Comparison of ENCODE assay signal across 13 mouse cellular contexts in genomic region chr2:62513477-62513876, GRCm38 (mm10). TPM values are rescaled to one million over a fixed set of nuclear protein-coding genes. Genes with fewer than 3 reads are reported as not detected.
DNase-seq lines count a peak whose midpoint lies in the region; ATAC-seq lines count a peak whose summit lies in the region.
"Had no signal": no experiment of that assay in that cellular context is flagged by ENCODE, and none has a peak within 500 bp of the region (broad histone marks: within the 10 kb centered on the region; RNA-seq: fewer than 3 reads in every experiment).

No protein-coding gene starts in this region.

- H3K4me3 ChIP-seq in heart, embryonic 11.5 days (ENCODE audit: low read depth, low read length), result no peak overlapping the region
- H3K4me3 ChIP-seq: limb, embryonic 15.5 days had no signal

- no peaks in the 10 kb centered on the region for H3K36me3 ChIP-seq in heart, embryonic 11.5 days (ENCODE audit: control insufficient read depth, insufficient read depth, low read length)
- H3K36me3 ChIP-seq: limb, embryonic 15.5 days had no signal

- peak; percentile 66; the same call in 1 of the 2 replicates for ATAC-seq in cerebellum, adult (ENCODE audit: insufficient number of reproducible peaks, low FRiP score, low TSS enrichment)
- ATAC-seq in heart, embryonic 11.5 days (replicated peaks; ENCODE audit: insufficient number of reproducible peaks, low FRiP score, low TSS enrichment), result no peak
- no peak for ATAC-seq in erythroid progenitor cell, adult 5-6 weeks (replicated peaks; ENCODE audit: low FRiP score, poor library complexity, severe bottlenecking)

- intact Hi-C loops in left cerebral cortex, postnatal 4 days (cut with DNase I), result no loop called here

- no peak overlapping the region for H3K9ac ChIP-seq in heart, embryonic 11.5 days (ENCODE audit: low read depth, low read length)
- H3K9ac ChIP-seq: limb, embryonic 15.5 days had no signal

- H3K4me1 ChIP-seq in heart, embryonic 11.5 days (ENCODE audit: control insufficient read depth, insufficient read depth, low read length), result no peaks in the 10 kb centered on the region
- H3K4me1 ChIP-seq: limb, embryonic 15.5 days had no signal

- no peak overlapping the region for H3K27ac ChIP-seq in heart, embryonic 11.5 days (ENCODE audit: low read depth, low read length)
- H3K27ac ChIP-seq: limb, embryonic 15.5 days had no signal

- 88% methylated on average over 15 of the region's 15 CpGs for WGBS in heart, embryonic 11.5 days (ENCODE audit: insufficient replicate concordance)

- H3K4me2 ChIP-seq in heart, embryonic 11.5 days, result no peak overlapping the region
- H3K4me2 ChIP-seq: limb, embryonic 15.5 days had no signal

- H3K9me3 ChIP-seq in heart, embryonic 11.5 days (replicated peaks; ENCODE audit: control insufficient read depth, low read length), result no peaks in the 10 kb centered on the region
- H3K9me3 ChIP-seq: limb, embryonic 15.5 days had no signal

- H3K27me3 ChIP-seq in heart, embryonic 11.5 days (ENCODE audit: control insufficient read depth, insufficient read depth, low read length), result no peaks in the 10 kb centered on the region
- H3K27me3 ChIP-seq: limb, embryonic 15.5 days had no signal

- peak; percentile 56 for DNase-seq in cerebellum, adult 9-10 months
- DNase-seq in layer of hippocampus, adult 11-12 months (ENCODE audit: low spot score), result peak; percentile 60
- DNase-seq in left cerebral cortex, postnatal 4 days, result peak; percentile 79
- DNase-seq in spleen, postnatal 14 days (ENCODE audit: low spot score in 2 of 2), result no peak
- DNase-seq: kidney, adult 8-10 months; lung, postnatal 14 days had no signal

RNA-seq across cellular contexts. Expression of gene Gcg, which starts 30.0 kb away (rescaled TPM):
- 1 to 10 TPM in 1 of 2 experiments, under 1 TPM in 1; 0.84 to 1.1 TPM for total RNA-seq in left cerebral cortex, postnatal 4 days (2021)
- polyA plus RNA-seq in heart, embryonic 11.5 days (2014; fragmentation: Nextera tagmentation; extraction: Ambion mirVana), result 0.20 and 1.1 TPM in 2 replicates
- total RNA-seq in erythroid progenitor cell, adult 5-6 weeks (2015; ENCODE audit: low replicate concordance), result not detected in 2 replicates
- total RNA-seq in erythroid progenitor cell, adult 5-6 weeks (2017; ENCODE audit: low replicate concordance), result not detected in 2 replicates
- total RNA-seq: common myeloid progenitor, adult 5-6 weeks had no signal
- polyA plus RNA-seq: heart, embryonic 14.5 days; limb, embryonic 15.5 days; testis, adult 2 months had no signal

Comparison
In these comparisons a context has a peak if more than half of its experiments do, and no peak if none do; other contexts are left out.
1. DNase-seq: peak in cerebellum, adult 9-10 months (single experiment), layer of hippocampus, adult 11-12 months (single experiment) and left cerebral cortex, postnatal 4 days (single experiment); none in spleen, postnatal 14 days (0 of 2).